Mouse (Mus musculus): ENCODE measurements at regions not wholly inside any gene's neighbourhood (a gene's known extent, or its start where the extent isn't known, plus 50 kb on each side); places are given as distances from the start of the nearest gene placed in this dataset.

GRCm38 (mm10) chr13:113477901-113478510 lies 140.4 kb downstream of the Snx18 start:
- H3K79me2 ChIP-seq (ENCODE audit: control insufficient read depth, insufficient read depth, low read length, poor library complexity), result no peaks in the 10 kb centered on the region
- H3K9me3 ChIP-seq (replicated peaks; ENCODE audit: insufficient read depth, low read length), result no peaks in the 10 kb centered on the region
- no peak for DNase-seq (ENCODE audit: low read depth, low spot score)
- no peaks in the 10 kb centered on the region for H3K4me1 ChIP-seq (ENCODE audit: control insufficient read depth in 1 of 2, insufficient read depth in 2 of 2, low read length in 2 of 2)
- H3K27ac ChIP-seq (ENCODE audit: control insufficient read depth, low read depth, low read length), result no peak overlapping the region
- no peak overlapping the region for H3K9ac ChIP-seq (ENCODE audit: control insufficient read depth, low read depth, low read length, poor library complexity, severe bottlenecking)
- no peaks in the 10 kb centered on the region; a peak in 1 of 4 replicates for H3K27me3 ChIP-seq (ENCODE audit: control insufficient read depth in 1 of 2, insufficient read depth in 2 of 2, low read length in 2 of 2)
- no peak overlapping the region for H3K4me3 ChIP-seq (ENCODE audit: control insufficient read depth in 1 of 2, insufficient read depth in 1 of 2, low read depth in 2 of 2, low read length in 2 of 2)
- H3K36me3 ChIP-seq (ENCODE audit: control insufficient read depth in 1 of 2, insufficient read depth in 2 of 2, low read length in 2 of 2), result no peaks in the 10 kb centered on the region
- TF ChIP-seq MYC (IDR thresholded peaks at IDR 0.05; ENCODE audit: low read depth, low read length) (no peak), ZMIZ1 (IDR thresholded peaks at IDR 0.05; ENCODE audit: low read depth, low read length) (no peak), POLR2AphosphoS5 (IDR thresholded peaks at IDR 0.05; ENCODE audit: borderline replicate concordance, low read depth, low read length) (no peak), RAD21 (IDR thresholded peaks at IDR 0.05; ENCODE audit: low read depth, low read length) (no peak)

- no peak overlapping the region for H3K9ac ChIP-seq (ENCODE audit: control insufficient read depth, low read depth, low read length, poor library complexity, severe bottlenecking)
- no peaks in the 10 kb centered on the region for H3K4me1 ChIP-seq (ENCODE audit: control insufficient read depth in 1 of 2, insufficient read depth in 2 of 2, low read length in 2 of 2)
- no peak overlapping the region for H3K27ac ChIP-seq (ENCODE audit: control insufficient read depth, low read depth, low read length)
- no peaks in the 10 kb centered on the region; the same call in 1 of the 2 replicates for H3K9me3 ChIP-seq (replicated peaks; ENCODE audit: insufficient read depth, low read length)
- no peaks in the 10 kb centered on the region for H3K79me2 ChIP-seq (ENCODE audit: control insufficient read depth, insufficient read depth, low read length, poor library complexity)
- H3K36me3 ChIP-seq (ENCODE audit: control insufficient read depth in 1 of 2, insufficient read depth in 2 of 2, low read length in 2 of 2), result no peaks in the 10 kb centered on the region
- no peak overlapping the region for H3K4me3 ChIP-seq (ENCODE audit: control insufficient read depth in 1 of 2, insufficient read depth in 1 of 2, low read depth in 2 of 2, low read length in 2 of 2)
- no peaks in the 10 kb centered on the region for H3K27me3 ChIP-seq (ENCODE audit: control insufficient read depth in 1 of 2, insufficient read depth in 2 of 2, low read length in 2 of 2)
- TF ChIP-seq TCF12 (IDR thresholded peaks at IDR 0.05; ENCODE audit: low read depth, low read length) (no peak), MAZ (IDR thresholded peaks at IDR 0.05; ENCODE audit: low read depth, low read length) (no peak), GABPA (IDR thresholded peaks at IDR 0.05; ENCODE audit: low read depth, low read length) (no peak), ZMIZ1 (IDR thresholded peaks at IDR 0.05; ENCODE audit: low read depth, low read length) (no peak), MAX (IDR thresholded peaks at IDR 0.05; ENCODE audit: low read length) (no peak), ZKSCAN1 (IDR thresholded peaks at IDR 0.05; ENCODE audit: low read depth, low read length) (no peak), MXI1 (IDR thresholded peaks at IDR 0.05; ENCODE audit: low read depth, low read length) (no peak), NRF1 (IDR thresholded peaks at IDR 0.05; ENCODE audit: insufficient read depth, low read depth, low read length, poor library complexity, severe bottlenecking) (no peak), E2F4 (IDR thresholded peaks at IDR 0.05; ENCODE audit: borderline replicate concordance, low read depth, low read length) (no peak), TAL1 (IDR thresholded peaks at IDR 0.05; ENCODE audit: low read length) (no peak)
- DNase-seq (ENCODE audit: low read depth, low spot score), result no peak
Measured at GRCm38 (mm10) chr13:113470822-113471557, 147.4 kb downstream of the Snx18 start.
